Mouse (Mus musculus): ENCODE measurements around the gene Foxo1. TPM values are rescaled to one million over a fixed set of nuclear protein-coding genes. Genes with fewer than 3 reads are reported as not detected.

Gene Foxo1
- polyA plus RNA-seq, 1 experiment from 2014 or later: 3.0 TPM

- WGBS: 60% methylated on average over 12 of the region's 12 CpGs
- ATAC-seq (ENCODE audit: low FRiP score) (no peak), DNase-seq (ENCODE audit: low spot score, missing footprints) (peak; percentile 89)
- Histone ChIP-seq H3K9ac (ENCODE audit: low read length) (no peak overlapping the region), H3K4me1 (ENCODE audit: control insufficient read depth, insufficient read depth, low read length) (no peaks in the 10 kb centered on the region), H3K27me3 (ENCODE audit: control insufficient read depth, insufficient read depth, low read length) (no peaks in the 10 kb centered on the region), H3K36me3 (ENCODE audit: control insufficient read depth, insufficient read depth, low read length) (no peaks in the 10 kb centered on the region), H3K4me2 (no peak overlapping the region), H3K27ac (ENCODE audit: low read depth, low read length) (no peak overlapping the region), H3K9me3 (ENCODE audit: control insufficient read depth, low read length) (no peaks in the 10 kb centered on the region), H3K4me3 (ENCODE audit: low read depth, low read length) (no peak overlapping the region)
Observed at GRCm38 (mm10) chr3:52243271-52244021, 24.7 kb upstream of the Foxo1 start.

- Histone ChIP-seq H3K9me3 (ENCODE audit: control insufficient read depth, low read length) (no peaks in the 10 kb centered on the region), H3K4me2 (no peak overlapping the region), H3K27me3 (ENCODE audit: control insufficient read depth, insufficient read depth, low read length) (no peaks in the 10 kb centered on the region), H3K9ac (ENCODE audit: low read length) (no peak overlapping the region), H3K27ac (ENCODE audit: low read depth, low read length) (no peak overlapping the region), H3K4me1 (ENCODE audit: control insufficient read depth, insufficient read depth, low read length) (no peaks in the 10 kb centered on the region), H3K36me3 (ENCODE audit: control insufficient read depth, insufficient read depth, low read length) (no peaks in the 10 kb centered on the region), H3K4me3 (ENCODE audit: low read depth, low read length) (no peak overlapping the region)
- ATAC-seq (ENCODE audit: low FRiP score) (no peak), DNase-seq (ENCODE audit: low spot score, missing footprints) (peak; percentile 75)
- WGBS: 84% methylated on average over 12 of the region's 12 CpGs
Observed at GRCm38 (mm10) chr3:52245996-52246830, 21.9 kb upstream of the Foxo1 start.

GRCm38 (mm10) chr3:52251184-52251583, 17.0 kb upstream of the Foxo1 start:
- Histone ChIP-seq H3K4me2 (no peak overlapping the region), H3K4me3 (ENCODE audit: low read depth, low read length) (no peak overlapping the region), H3K9me3 (ENCODE audit: control insufficient read depth, low read length) (no peaks in the 10 kb centered on the region), H3K9ac (ENCODE audit: low read length) (no peak overlapping the region), H3K36me3 (ENCODE audit: control insufficient read depth, insufficient read depth, low read length) (no peaks in the 10 kb centered on the region), H3K27ac (ENCODE audit: low read depth, low read length) (no peak overlapping the region), H3K4me1 (ENCODE audit: control insufficient read depth, insufficient read depth, low read length) (no peaks in the 10 kb centered on the region), H3K27me3 (ENCODE audit: control insufficient read depth, insufficient read depth, low read length) (no peaks in the 10 kb centered on the region)
- WGBS: 38% methylated on average over 1 of the region's 1 CpGs
- ATAC-seq (ENCODE audit: low FRiP score) (no peak), DNase-seq (ENCODE audit: low spot score, missing footprints) (no peak)

GRCm38 (mm10) chr3:52253656-52254461, 14.3 kb upstream of the Foxo1 start:
- DNase-seq (ENCODE audit: low spot score, missing footprints) (no peak), ATAC-seq (ENCODE audit: low FRiP score) (no peak)
- H3K9me3 ChIP-seq (ENCODE audit: control insufficient read depth, low read length): no peaks in the 10 kb centered on the region
- H3K4me2 ChIP-seq: no peak overlapping the region
- 18% methylated on average over 14 of the region's 14 CpGs for WGBS
- H3K4me1 ChIP-seq (ENCODE audit: control insufficient read depth, insufficient read depth, low read length): no peaks in the 10 kb centered on the region
- H3K36me3 ChIP-seq (ENCODE audit: control insufficient read depth, insufficient read depth, low read length): no peaks in the 10 kb centered on the region
- H3K4me3 ChIP-seq (ENCODE audit: low read depth, low read length): no peak overlapping the region
- peaks cover 3% of the 10 kb centered on the region; the same call in 1 of the 2 replicates for H3K27me3 ChIP-seq (ENCODE audit: control insufficient read depth, insufficient read depth, low read length)
- no peak overlapping the region for H3K9ac ChIP-seq (ENCODE audit: low read length)
- H3K27ac ChIP-seq (ENCODE audit: low read depth, low read length): no peak overlapping the region

GRCm38 (mm10) chr3:52254496-52254895, 13.6 kb upstream of the Foxo1 start:
- 11% methylated on average over 2 of the region's 2 CpGs for WGBS
- Histone ChIP-seq H3K27me3 (ENCODE audit: control insufficient read depth, insufficient read depth, low read length) (peaks cover 6% of the 10 kb centered on the region; the same call in 1 of the 2 replicates), H3K9me3 (ENCODE audit: control insufficient read depth, low read length) (no peaks in the 10 kb centered on the region), H3K4me2 (no peak overlapping the region), H3K9ac (ENCODE audit: low read length) (no peak overlapping the region), H3K4me3 (ENCODE audit: low read depth, low read length) (no peak overlapping the region), H3K36me3 (ENCODE audit: control insufficient read depth, insufficient read depth, low read length) (no peaks in the 10 kb centered on the region), H3K27ac (ENCODE audit: low read depth, low read length) (no peak overlapping the region), H3K4me1 (ENCODE audit: control insufficient read depth, insufficient read depth, low read length) (no peaks in the 10 kb centered on the region)
- DNase-seq (ENCODE audit: low spot score, missing footprints) (no peak), ATAC-seq (ENCODE audit: low FRiP score) (no peak)

- peaks cover 6% of the 10 kb centered on the region; the same call in 1 of the 2 replicates for H3K27me3 ChIP-seq (ENCODE audit: control insufficient read depth, insufficient read depth, low read length)
- peak overlapping the region; percentile 41; the same call in 1 of the 2 replicates for H3K9ac ChIP-seq (ENCODE audit: low read length)
- no peak overlapping the region for H3K27ac ChIP-seq (ENCODE audit: low read depth, low read length)
- peak; percentile 98 for DNase-seq (ENCODE audit: low spot score, missing footprints)
- WGBS: 16% methylated on average over 18 of the region's 18 CpGs
- H3K4me2 ChIP-seq: peak overlapping the region; percentile 41
- no peaks in the 10 kb centered on the region for H3K4me1 ChIP-seq (ENCODE audit: control insufficient read depth, insufficient read depth, low read length)
- no peaks in the 10 kb centered on the region for H3K9me3 ChIP-seq (ENCODE audit: control insufficient read depth, low read length)
- peak; percentile 66; the same call in 1 of the 2 replicates for ATAC-seq (ENCODE audit: low FRiP score)
- no peak overlapping the region for H3K4me3 ChIP-seq (ENCODE audit: low read depth, low read length)
- H3K36me3 ChIP-seq (ENCODE audit: control insufficient read depth, insufficient read depth, low read length): no peaks in the 10 kb centered on the region
Observed at GRCm38 (mm10) chr3:52257782-52258441, 10.2 kb upstream of the Foxo1 start.

- 47% methylated on average over 3 of the region's 3 CpGs for WGBS
- H3K4me1 ChIP-seq (ENCODE audit: control insufficient read depth, insufficient read depth, low read length): no peaks in the 10 kb centered on the region
- H3K27ac ChIP-seq (ENCODE audit: low read depth, low read length): no peak overlapping the region
- no peaks in the 10 kb centered on the region for H3K9me3 ChIP-seq (ENCODE audit: control insufficient read depth, low read length)
- ATAC-seq (ENCODE audit: low FRiP score): no peak
- H3K36me3 ChIP-seq (ENCODE audit: control insufficient read depth, insufficient read depth, low read length): no peaks in the 10 kb centered on the region
- H3K4me2 ChIP-seq: no peak overlapping the region
- no peak overlapping the region for H3K4me3 ChIP-seq (ENCODE audit: low read depth, low read length)
- H3K27me3 ChIP-seq (ENCODE audit: control insufficient read depth, insufficient read depth, low read length): peaks cover 6% of the 10 kb centered on the region; the same call in 1 of the 2 replicates
- DNase-seq (ENCODE audit: low spot score, missing footprints): no peak
- no peak overlapping the region for H3K9ac ChIP-seq (ENCODE audit: low read length)
Observed at GRCm38 (mm10) chr3:52258532-52258931, 9.6 kb upstream of the Foxo1 start.

- Histone ChIP-seq H3K27me3 (ENCODE audit: control insufficient read depth, insufficient read depth, low read length) (peaks cover 16% of the 10 kb centered on the region; the same call in 1 of the 2 replicates), H3K4me1 (ENCODE audit: control insufficient read depth, insufficient read depth, low read length) (peaks cover 7% of the 10 kb centered on the region; the same call in 1 of the 2 replicates), H3K36me3 (ENCODE audit: control insufficient read depth, insufficient read depth, low read length) (no peaks in the 10 kb centered on the region), H3K27ac (ENCODE audit: low read depth, low read length) (no peak overlapping the region), H3K4me3 (ENCODE audit: low read depth, low read length) (no peak overlapping the region), H3K9ac (ENCODE audit: low read length) (no peak overlapping the region), H3K9me3 (ENCODE audit: control insufficient read depth, low read length) (no peaks in the 10 kb centered on the region), H3K4me2 (no peak overlapping the region)
- ATAC-seq (ENCODE audit: low FRiP score): no peak
- DNase-seq (ENCODE audit: low spot score, missing footprints): peak; percentile 97
- 48% methylated on average over 13 of the region's 13 CpGs for WGBS
Observed at GRCm38 (mm10) chr3:52262431-52263161, 5.5 kb upstream of the Foxo1 start.
